In genomic region chr6:129644054-129644453, GRCm38 (mm10) we compare ENCODE assay signal across 38 mouse cellular contexts. TPM values are rescaled to one million over a fixed set of nuclear protein-coding genes. Genes with fewer than 3 reads are reported as not detected.
"Had no signal": no experiment of that assay in that cellular context is flagged by ENCODE, and none has a peak within 500 bp of the region (broad histone marks: within the 10 kb centered on the region; RNA-seq: fewer than 3 reads in every experiment).

No protein-coding gene starts in this region.

RNA-seq across cellular contexts. Expression of gene Klrc3, which starts 0.9 kb away (rescaled TPM):
- total RNA-seq: left cerebral cortex, adult 18-20 months; left cerebral cortex, adult 2 months; left cerebral cortex, adult 8-10 months; left cerebral cortex, postnatal 10 days; left cerebral cortex, postnatal 14 days; left cerebral cortex, postnatal 25 days; left cerebral cortex, postnatal 36 days; left cerebral cortex, postnatal 4 days; liver, adult 2 months; megakaryocyte progenitor cell, adult 5-6 weeks; midbrain, postnatal 0 days had no signal
- polyA plus RNA-seq: limb, embryonic 10.5 days; limb, embryonic 12.5 days; limb, embryonic 13.5 days; limb, embryonic 14.5 days; limb, embryonic 15.5 days; liver, adult 2 months; liver, embryonic 11.5 days; liver, embryonic 12.5 days; liver, embryonic 13.5 days; liver, embryonic 14.5 days; liver, embryonic 15.5 days; liver, embryonic 16.5 days; liver, postnatal 0 days; lung, embryonic 14.5 days; lung, embryonic 15.5 days; lung, embryonic 16.5 days; lung, postnatal 0 days; macrophage; midbrain, embryonic 10.5 days; midbrain, embryonic 11.5 days; midbrain, embryonic 12.5 days; midbrain, embryonic 13.5 days; midbrain, embryonic 14.5 days; midbrain, embryonic 15.5 days; midbrain, embryonic 16.5 days; midbrain, postnatal 0 days; myocyte; neural tube, embryonic 11.5 days; neural tube, embryonic 12.5 days had no signal

RNA-seq across cellular contexts. Expression of gene Klrc2, which starts 16.4 kb away (rescaled TPM):
- total RNA-seq: left cerebral cortex, adult 18-20 months; left cerebral cortex, adult 2 months; left cerebral cortex, adult 8-10 months; left cerebral cortex, postnatal 10 days; left cerebral cortex, postnatal 14 days; left cerebral cortex, postnatal 25 days; left cerebral cortex, postnatal 36 days; left cerebral cortex, postnatal 4 days; megakaryocyte progenitor cell, adult 5-6 weeks; midbrain, postnatal 0 days had no signal
- polyA plus RNA-seq: limb, embryonic 10.5 days; limb, embryonic 12.5 days; limb, embryonic 13.5 days; limb, embryonic 14.5 days; limb, embryonic 15.5 days; liver, adult 2 months; liver, embryonic 11.5 days; liver, embryonic 12.5 days; liver, embryonic 13.5 days; liver, embryonic 14.5 days; liver, embryonic 15.5 days; lung, embryonic 14.5 days; lung, embryonic 16.5 days; lung, postnatal 0 days; macrophage; midbrain, embryonic 10.5 days; midbrain, embryonic 11.5 days; midbrain, embryonic 12.5 days; midbrain, embryonic 13.5 days; midbrain, embryonic 14.5 days; midbrain, embryonic 15.5 days; midbrain, embryonic 16.5 days; midbrain, postnatal 0 days; myocyte; neural tube, embryonic 11.5 days; neural tube, embryonic 12.5 days had no signal

RNA-seq across cellular contexts. Expression of gene Klrk1, which starts 20.4 kb away (rescaled TPM):
- total RNA-seq: left cerebral cortex, adult 18-20 months; left cerebral cortex, adult 2 months; left cerebral cortex, adult 8-10 months; left cerebral cortex, postnatal 10 days; left cerebral cortex, postnatal 14 days; left cerebral cortex, postnatal 25 days; left cerebral cortex, postnatal 36 days; left cerebral cortex, postnatal 4 days; midbrain, postnatal 0 days had no signal
- polyA plus RNA-seq: limb, embryonic 10.5 days; limb, embryonic 12.5 days; limb, embryonic 14.5 days; limb, embryonic 15.5 days; liver, embryonic 11.5 days; lung, embryonic 14.5 days; myocyte had no signal

RNA-seq across cellular contexts. Expression of gene Klrc1, which starts 34.7 kb away (rescaled TPM):
- total RNA-seq: left cerebral cortex, adult 18-20 months; left cerebral cortex, adult 2 months; left cerebral cortex, adult 8-10 months; left cerebral cortex, postnatal 10 days; left cerebral cortex, postnatal 14 days; left cerebral cortex, postnatal 25 days; left cerebral cortex, postnatal 36 days; left cerebral cortex, postnatal 4 days; midbrain, postnatal 0 days had no signal
- polyA plus RNA-seq: limb, embryonic 10.5 days; limb, embryonic 12.5 days; limb, embryonic 13.5 days; limb, embryonic 14.5 days; limb, embryonic 15.5 days; liver, embryonic 11.5 days; liver, embryonic 12.5 days; liver, embryonic 13.5 days; lung, embryonic 14.5 days; midbrain, embryonic 10.5 days; midbrain, embryonic 11.5 days; midbrain, embryonic 12.5 days; midbrain, embryonic 13.5 days; midbrain, embryonic 14.5 days; midbrain, embryonic 15.5 days; midbrain, embryonic 16.5 days; midbrain, postnatal 0 days; myocyte; neural tube, embryonic 11.5 days; neural tube, embryonic 12.5 days had no signal

RNA-seq across cellular contexts. Expression of gene Klrd1, which starts 52.5 kb away (rescaled TPM):
- total RNA-seq: left cerebral cortex, adult 18-20 months; left cerebral cortex, adult 2 months; left cerebral cortex, adult 8-10 months; left cerebral cortex, postnatal 10 days; left cerebral cortex, postnatal 25 days; left cerebral cortex, postnatal 4 days; midbrain, postnatal 0 days had no signal
- polyA plus RNA-seq: limb, embryonic 10.5 days; limb, embryonic 12.5 days; limb, embryonic 13.5 days; limb, embryonic 15.5 days; liver, embryonic 11.5 days; lung, embryonic 14.5 days; midbrain, embryonic 11.5 days; midbrain, embryonic 13.5 days; midbrain, embryonic 14.5 days; midbrain, embryonic 15.5 days; midbrain, embryonic 16.5 days; midbrain, postnatal 0 days; myocyte; neural tube, embryonic 11.5 days; neural tube, embryonic 12.5 days had no signal
